Mouse (Mus musculus): Measurements from ENCODE around the gene Donson. TPM values are rescaled to one million over a fixed set of nuclear protein-coding genes. Genes with fewer than 3 reads are reported as not detected.
"Not testable (repeated sequence)": the region's sequence is repeated elsewhere in the genome, so short reads cannot be mapped to it uniquely, and the experiment has no call there.

The Donson gene
- polyA plus RNA-seq, 1 experiment from 2014 or later = 20.8 TPM

- Histone ChIP-seq H3K27ac (ENCODE audit: low read length) (peak overlapping the region; percentile 95), H3K9ac (ENCODE audit: low read length) (peak overlapping the region; percentile 93), H3K9me3 (ENCODE audit: control insufficient read depth, low read length) (no peaks in the 10 kb centered on the region), H3K4me3 (ENCODE audit: low read length) (peak overlapping the region; percentile 92), H3K4me1 (replicated peaks; ENCODE audit: control insufficient read depth, insufficient read depth, low read length) (peaks cover 6% of the 10 kb centered on the region), H3K36me3 (ENCODE audit: control insufficient read depth, insufficient read depth, low read length) (peaks cover 9% of the 10 kb centered on the region), H3K4me2 (ENCODE audit: low read depth, low read length) (peak overlapping the region; percentile 44), H3K27me3 (ENCODE audit: control insufficient read depth, insufficient read depth, low read depth, low read length) (no peaks in the 10 kb centered on the region)
- under 1% methylated on average over 25 of the region's 25 CpGs for WGBS
- ATAC-seq (ENCODE audit: low read depth) = peak; percentile 68
Observed at GRCm38 (mm10) chr16:91648220-91648550, 40.4 kb downstream of the Donson start.

DNA sequence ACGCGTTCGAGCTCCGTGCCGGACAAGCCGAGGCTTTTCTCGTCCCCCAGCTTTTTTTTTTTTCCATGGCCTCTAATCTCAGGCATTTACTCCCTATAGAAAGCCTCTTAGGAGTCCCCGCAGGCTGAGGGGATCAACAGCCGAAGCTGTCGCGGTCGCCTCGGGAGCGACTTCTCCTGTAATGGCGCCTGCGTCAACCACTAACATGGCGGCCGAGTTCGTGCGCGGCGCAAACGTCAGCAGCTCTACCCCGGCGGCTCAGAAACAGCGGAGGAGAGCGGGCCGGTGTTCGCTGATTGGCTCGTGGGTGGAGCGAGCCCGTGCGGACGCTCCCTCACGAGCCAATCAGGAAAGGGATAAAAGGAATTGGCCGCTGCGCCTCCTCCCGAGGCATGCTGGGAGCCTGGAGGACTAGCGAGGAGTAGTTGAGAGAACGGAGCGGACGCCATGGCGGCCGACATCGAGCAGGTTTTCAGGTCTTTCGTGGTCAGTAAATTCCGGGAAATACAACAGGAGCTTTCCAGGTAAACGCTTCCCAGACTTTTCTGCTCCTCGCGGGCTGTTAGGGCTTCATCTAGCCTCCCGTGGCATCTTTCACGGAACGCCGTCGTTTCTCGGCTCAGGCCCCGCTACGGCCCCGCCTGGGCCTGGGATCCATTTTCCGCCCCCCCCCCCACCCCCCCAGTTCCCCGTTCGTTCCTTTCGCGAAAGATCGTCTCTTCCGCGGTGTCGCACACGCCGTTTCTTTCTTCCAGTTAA is 40.9 kb downstream of the Donson start, which contains the start of gene Son:
Gene Son, plus strand, starts transcription at position 46 of the 759 bp plus-strand sequence.
- WGBS = under 1% methylated on average over 68 of the region's 70 CpGs
- Histone ChIP-seq H3K27me3 (ENCODE audit: control insufficient read depth, insufficient read depth, low read depth, low read length) (no peaks in the 10 kb centered on the region), H3K9ac (ENCODE audit: low read length) (peak within 1 kb of the TSS; percentile 93), H3K36me3 (ENCODE audit: control insufficient read depth, insufficient read depth, low read length) (peaks cover 8% of the 10 kb centered on the region), H3K4me1 (replicated peaks; ENCODE audit: control insufficient read depth, insufficient read depth, low read length) (peaks cover 6% of the 10 kb centered on the region), H3K27ac (ENCODE audit: low read length) (peak within 1 kb of the TSS; percentile 100), H3K9me3 (ENCODE audit: control insufficient read depth, low read length) (no peaks in the 10 kb centered on the region), H3K4me2 (ENCODE audit: low read depth, low read length) (peak within 1 kb of the TSS; percentile 98), H3K4me3 (ENCODE audit: low read length) (peak within 1 kb of the TSS; percentile 92)
- peak; percentile 96 for ATAC-seq (ENCODE audit: low read depth)

DNA sequence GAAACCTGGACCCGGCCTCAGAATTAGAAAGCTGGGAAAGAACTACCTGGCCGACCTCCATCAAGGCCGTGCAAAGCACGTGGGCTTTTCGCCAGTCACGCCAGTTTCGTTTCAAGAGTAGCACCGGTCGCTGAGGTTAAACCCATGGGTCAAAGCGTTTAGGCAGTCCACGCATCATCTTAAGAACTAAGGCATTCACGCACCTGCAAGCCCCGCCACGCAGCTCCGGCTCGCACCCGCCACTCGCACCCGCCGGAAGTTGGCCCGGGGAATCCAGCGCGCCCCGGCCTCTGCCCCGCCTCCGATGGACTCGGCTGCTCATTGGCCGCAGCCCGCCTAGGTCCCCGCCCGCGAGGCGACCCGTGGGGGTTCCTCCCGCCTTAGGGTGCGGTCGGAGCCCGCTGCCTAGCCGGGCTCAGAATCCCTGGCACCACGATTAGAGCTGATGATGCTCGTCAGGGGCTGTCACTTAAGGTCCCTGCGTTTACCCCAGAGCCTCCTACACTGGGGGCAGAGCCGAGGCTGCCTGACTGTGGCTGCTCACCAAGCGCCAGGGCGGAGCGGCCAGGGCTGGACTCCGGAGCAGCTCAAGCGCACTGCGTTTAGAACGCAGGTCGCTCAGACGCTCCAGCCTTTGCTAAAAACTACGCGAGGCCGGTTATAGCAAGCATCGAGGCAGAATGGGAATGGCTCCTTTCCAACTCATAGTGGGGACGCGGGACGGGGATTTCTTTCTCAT is 41.7 kb downstream of the Donson start, which contains the start of gene Gart:
Gene Gart, minus strand, starts transcription at position 272 of the 739 bp plus-strand sequence.
- Histone ChIP-seq H3K4me2 (ENCODE audit: low read depth, low read length) (peak within 1 kb of the TSS; percentile 98), H3K27me3 (ENCODE audit: control insufficient read depth, insufficient read depth, low read depth, low read length) (no peaks in the 10 kb centered on the region), H3K36me3 (ENCODE audit: control insufficient read depth, insufficient read depth, low read length) (peaks cover under 1% of the 10 kb centered on the region; the same call in 1 of the 2 replicates), H3K4me1 (replicated peaks; ENCODE audit: control insufficient read depth, insufficient read depth, low read length) (peaks cover 6% of the 10 kb centered on the region), H3K27ac (ENCODE audit: low read length) (peak within 1 kb of the TSS; percentile 100), H3K4me3 (ENCODE audit: low read length) (peak within 1 kb of the TSS; percentile 92), H3K9ac (ENCODE audit: low read length) (peak within 1 kb of the TSS; percentile 93), H3K9me3 (ENCODE audit: control insufficient read depth, low read length) (no peaks in the 10 kb centered on the region)
- peak; percentile 94 for ATAC-seq (ENCODE audit: low read depth)
- under 1% methylated on average over 58 of the region's 59 CpGs for WGBS

DNA sequence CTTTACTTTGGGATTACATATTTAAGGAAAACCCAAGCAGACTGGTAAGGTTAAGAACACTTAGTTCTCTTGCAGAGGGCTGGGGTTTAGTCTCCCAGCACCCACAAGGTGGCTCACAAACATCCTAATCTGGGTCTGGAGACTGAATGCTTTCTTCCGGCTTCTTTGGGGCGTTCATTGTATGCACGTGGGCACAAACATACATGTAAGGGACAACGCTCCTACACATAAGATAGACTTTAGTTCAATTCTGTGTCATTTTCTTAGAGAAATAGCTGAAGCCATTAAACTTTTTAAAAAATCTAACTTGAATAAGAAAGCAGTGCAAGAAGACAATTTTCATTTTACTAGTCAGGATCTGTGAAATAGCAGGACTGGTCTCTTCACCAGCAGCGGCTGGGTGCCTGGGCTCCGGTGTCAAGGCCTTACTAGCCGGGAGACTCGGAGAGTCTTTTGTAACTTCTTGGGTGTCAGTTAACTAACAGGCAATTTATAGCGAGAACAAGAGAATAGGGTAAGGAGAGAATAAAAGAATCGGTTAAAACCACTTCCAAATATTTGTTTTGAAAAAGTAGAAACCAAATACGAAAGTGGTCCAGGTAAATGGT is 42.5 kb downstream of the Donson start:
- H3K4me3 ChIP-seq (ENCODE audit: low read length) = peak overlapping the region; percentile 82
- peak overlapping the region; percentile 100 for H3K27ac ChIP-seq (ENCODE audit: low read length)
- H3K9ac ChIP-seq (ENCODE audit: low read length) = peak overlapping the region; percentile 93
- no peak for ATAC-seq (ENCODE audit: low read depth)
- peak overlapping the region; percentile 98 for H3K4me2 ChIP-seq (ENCODE audit: low read depth, low read length)
- no peaks in the 10 kb centered on the region for H3K27me3 ChIP-seq (ENCODE audit: control insufficient read depth, insufficient read depth, low read depth, low read length)
- H3K4me1 ChIP-seq (replicated peaks; ENCODE audit: control insufficient read depth, insufficient read depth, low read length) = peaks cover 6% of the 10 kb centered on the region
- WGBS = 2% methylated on average over 11 of the region's 11 CpGs
- peaks cover 2% of the 10 kb centered on the region; the same call in 1 of the 2 replicates for H3K36me3 ChIP-seq (ENCODE audit: control insufficient read depth, insufficient read depth, low read length)
- no peaks in the 10 kb centered on the region for H3K9me3 ChIP-seq (ENCODE audit: control insufficient read depth, low read length)

DNA sequence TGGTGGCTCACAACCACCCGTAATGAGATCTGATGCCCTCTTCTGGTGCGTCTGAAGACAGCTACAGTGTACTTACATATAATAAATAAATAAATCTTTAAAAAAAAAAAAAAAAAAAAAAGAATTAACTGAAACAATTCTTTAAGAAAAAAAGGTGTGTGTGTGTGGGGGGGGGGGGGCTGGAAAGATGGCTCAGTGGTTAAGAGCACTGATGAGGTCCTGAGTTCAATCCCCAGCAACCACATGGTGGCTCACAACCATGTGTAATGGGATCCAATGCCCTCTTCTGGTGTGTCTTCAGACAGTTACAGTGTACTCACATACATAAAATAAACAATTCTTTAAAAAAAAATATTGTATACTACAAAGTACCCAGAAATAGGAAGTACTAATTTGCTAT is 43.1 kb downstream of the Donson start:
- not testable (repeated sequence) for H3K4me2 ChIP-seq (ENCODE audit: low read depth, low read length); H3K9me3 ChIP-seq (ENCODE audit: control insufficient read depth, low read length); H3K36me3 ChIP-seq (ENCODE audit: control insufficient read depth, insufficient read depth, low read length); ATAC-seq (ENCODE audit: low read depth); H3K9ac ChIP-seq (ENCODE audit: low read length); H3K4me3 ChIP-seq (ENCODE audit: low read length); H3K4me1 ChIP-seq (replicated peaks; ENCODE audit: control insufficient read depth, insufficient read depth, low read length); H3K27ac ChIP-seq (ENCODE audit: low read length); H3K27me3 ChIP-seq (ENCODE audit: control insufficient read depth, insufficient read depth, low read depth, low read length)
- WGBS = no CpG with 5 or more reads among the region's 2 CpGs

DNA sequence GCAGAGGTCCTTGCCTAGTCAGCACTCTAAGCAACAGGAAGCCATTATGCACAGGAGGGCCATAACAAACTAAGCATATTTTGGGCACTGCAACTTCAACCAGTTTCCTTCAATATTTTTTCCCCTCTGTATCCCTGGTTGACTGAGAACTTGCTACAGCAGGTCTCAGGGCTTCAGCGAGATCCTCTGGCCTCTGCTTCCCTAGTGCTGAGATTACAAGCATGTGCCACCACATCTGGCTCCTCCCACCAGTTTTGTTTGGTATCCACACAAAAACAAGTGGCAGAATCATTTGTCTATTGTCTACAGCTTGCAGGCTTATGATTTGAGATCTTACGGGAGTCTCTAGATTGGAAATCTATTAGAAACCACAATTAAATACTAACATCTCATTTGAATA is 43.7 kb downstream of the Donson start:
- H3K4me3 ChIP-seq (ENCODE audit: low read length) = no peak overlapping the region
- ATAC-seq (ENCODE audit: low read depth) = no peak
- H3K27ac ChIP-seq (ENCODE audit: low read length) = no peak overlapping the region
- no peak overlapping the region for H3K4me2 ChIP-seq (ENCODE audit: low read depth, low read length)
- no peaks in the 10 kb centered on the region for H3K9me3 ChIP-seq (ENCODE audit: control insufficient read depth, low read length)
- peaks cover 8% of the 10 kb centered on the region; the same call in 1 of the 2 replicates for H3K36me3 ChIP-seq (ENCODE audit: control insufficient read depth, insufficient read depth, low read length)
- no peak overlapping the region for H3K9ac ChIP-seq (ENCODE audit: low read length)
- WGBS = 75% methylated on average over 2 of the region's 2 CpGs
- peaks cover 6% of the 10 kb centered on the region for H3K4me1 ChIP-seq (replicated peaks; ENCODE audit: control insufficient read depth, insufficient read depth, low read length)
- no peaks in the 10 kb centered on the region for H3K27me3 ChIP-seq (ENCODE audit: control insufficient read depth, insufficient read depth, low read depth, low read length)

- Histone ChIP-seq H3K4me1 (replicated peaks; ENCODE audit: control insufficient read depth, insufficient read depth, low read length) (0 out of 2 replicates have a peak, but pooled peaks cover 2% of the 10 kb centered on the region), H3K27ac (ENCODE audit: low read length) (no peak overlapping the region), H3K4me2 (ENCODE audit: low read depth, low read length) (no peak overlapping the region), H3K4me3 (ENCODE audit: low read length) (no peak overlapping the region), H3K27me3 (ENCODE audit: control insufficient read depth, insufficient read depth, low read depth, low read length) (no peaks in the 10 kb centered on the region), H3K36me3 (ENCODE audit: control insufficient read depth, insufficient read depth, low read length) (peaks cover 35% of the 10 kb centered on the region), H3K9ac (ENCODE audit: low read length) (no peak overlapping the region), H3K9me3 (ENCODE audit: control insufficient read depth, low read length) (no peaks in the 10 kb centered on the region)
- no peak for ATAC-seq (ENCODE audit: low read depth)
- WGBS = 88% methylated on average over 8 of the region's 8 CpGs
Observed at GRCm38 (mm10) chr16:91640171-91640570, 48.4 kb downstream of the Donson start.

DNA sequence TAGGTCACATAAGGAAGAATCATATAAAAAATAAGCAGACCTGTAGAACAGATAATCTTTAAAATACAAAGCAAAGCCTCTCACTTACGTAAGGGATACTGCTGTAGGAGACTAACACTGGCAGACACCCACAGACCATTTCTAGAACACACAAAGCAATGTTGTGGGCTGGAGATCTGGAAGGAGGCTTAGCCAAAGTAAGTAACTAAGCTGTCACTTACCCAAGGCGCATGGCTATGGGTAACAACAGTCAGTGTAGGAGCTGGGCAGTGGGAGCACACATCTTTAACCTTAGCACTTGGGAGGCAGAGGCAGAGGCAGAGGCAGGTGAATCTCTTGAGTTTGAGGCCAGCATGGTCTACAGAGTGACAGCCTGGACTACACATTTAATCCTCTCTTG is 48.9 kb downstream of the Donson start:
- Histone ChIP-seq H3K27me3 (ENCODE audit: control insufficient read depth, insufficient read depth, low read depth, low read length) (no peaks in the 10 kb centered on the region), H3K36me3 (ENCODE audit: control insufficient read depth, insufficient read depth, low read length) (peaks cover 39% of the 10 kb centered on the region), H3K9ac (ENCODE audit: low read length) (no peak overlapping the region), H3K4me3 (ENCODE audit: low read length) (no peak overlapping the region), H3K4me1 (replicated peaks; ENCODE audit: control insufficient read depth, insufficient read depth, low read length) (0 out of 2 replicates have a peak, but pooled peaks cover under 1% of the 10 kb centered on the region), H3K4me2 (ENCODE audit: low read depth, low read length) (no peak overlapping the region), H3K9me3 (ENCODE audit: control insufficient read depth, low read length) (no peaks in the 10 kb centered on the region), H3K27ac (ENCODE audit: low read length) (no peak overlapping the region)
- ATAC-seq (ENCODE audit: low read depth) = no peak
- 95% methylated on average over 2 of the region's 2 CpGs for WGBS

GRCm38 (mm10) chr16:91639161-91639560 is 49.4 kb downstream of the Donson start:
- ATAC-seq (ENCODE audit: low read depth) = no peak
- Histone ChIP-seq H3K4me3 (ENCODE audit: low read length) (no peak overlapping the region), H3K27ac (ENCODE audit: low read length) (no peak overlapping the region), H3K9ac (ENCODE audit: low read length) (no peak overlapping the region), H3K36me3 (ENCODE audit: control insufficient read depth, insufficient read depth, low read length) (peaks cover 39% of the 10 kb centered on the region), H3K4me2 (ENCODE audit: low read depth, low read length) (no peak overlapping the region), H3K27me3 (ENCODE audit: control insufficient read depth, insufficient read depth, low read depth, low read length) (no peaks in the 10 kb centered on the region), H3K9me3 (ENCODE audit: control insufficient read depth, low read length) (no peaks in the 10 kb centered on the region), H3K4me1 (replicated peaks; ENCODE audit: control insufficient read depth, insufficient read depth, low read length) (no peaks in the 10 kb centered on the region)
- 92% methylated on average over 5 of the region's 5 CpGs for WGBS
